Mouse (Mus musculus): ENCODE measurements at regions not wholly inside any gene's neighbourhood (a gene's known extent, or its start where the extent isn't known, plus 50 kb on each side); places are given as distances from the start of the nearest gene placed in this dataset.

DNA sequence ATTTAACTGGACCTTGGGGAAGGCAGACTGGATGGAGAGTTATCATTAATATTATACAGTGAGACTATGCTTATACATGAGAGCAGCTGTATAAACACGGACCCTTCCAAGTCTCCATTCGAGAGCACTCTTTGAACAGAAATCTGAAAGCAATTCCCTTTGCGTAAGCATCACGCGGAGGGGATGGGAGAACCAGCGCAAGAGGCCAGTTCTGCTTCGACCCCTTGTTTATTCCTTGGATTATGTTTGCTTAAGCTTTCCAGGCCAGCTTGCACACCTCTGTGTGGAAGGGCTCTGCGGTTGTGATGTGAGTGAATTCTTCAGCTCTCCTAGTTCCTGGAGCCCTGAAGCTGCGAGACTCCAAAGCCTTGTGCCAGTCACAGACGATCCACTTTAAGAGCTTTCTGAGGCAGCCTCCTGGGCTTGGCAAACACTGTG, 109.2 kb upstream of the Fbxo11 start:
- peak in 1 of 2 experiments; percentile 11 for DNase-seq

DNA sequence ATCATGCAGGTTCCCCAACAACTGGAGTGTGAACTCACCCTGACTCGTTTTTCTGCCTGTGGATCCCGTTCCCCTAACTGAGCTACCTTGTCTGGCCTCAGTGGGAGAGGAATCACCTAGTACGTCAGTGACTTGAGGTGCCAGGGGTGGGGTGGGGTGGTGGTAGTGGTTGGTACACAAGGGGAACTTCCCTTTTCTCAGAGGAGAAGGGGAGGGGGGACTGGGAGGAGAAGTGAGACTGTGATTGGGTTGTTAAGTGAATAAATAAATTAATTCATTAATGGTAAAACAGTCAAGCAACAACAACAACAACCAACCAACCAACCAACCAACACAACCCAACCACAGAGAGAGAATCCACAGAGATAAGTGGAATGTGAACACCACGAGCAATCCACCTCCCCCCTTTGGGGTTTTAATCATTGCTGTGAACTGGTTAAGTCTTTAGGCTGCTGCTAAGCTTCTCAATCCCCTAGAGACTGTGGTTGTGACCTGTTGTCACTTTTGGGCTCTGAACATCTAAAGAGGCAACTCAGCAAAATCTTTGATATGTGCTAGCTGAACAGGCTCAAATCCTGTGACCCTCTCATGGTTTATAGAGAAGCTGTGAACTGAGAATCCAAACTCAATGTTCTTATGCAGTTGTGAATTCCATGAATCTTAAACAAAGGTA, 111.0 kb upstream of the Fbxo11 start:
- DNase-seq, result no peak

DNA sequence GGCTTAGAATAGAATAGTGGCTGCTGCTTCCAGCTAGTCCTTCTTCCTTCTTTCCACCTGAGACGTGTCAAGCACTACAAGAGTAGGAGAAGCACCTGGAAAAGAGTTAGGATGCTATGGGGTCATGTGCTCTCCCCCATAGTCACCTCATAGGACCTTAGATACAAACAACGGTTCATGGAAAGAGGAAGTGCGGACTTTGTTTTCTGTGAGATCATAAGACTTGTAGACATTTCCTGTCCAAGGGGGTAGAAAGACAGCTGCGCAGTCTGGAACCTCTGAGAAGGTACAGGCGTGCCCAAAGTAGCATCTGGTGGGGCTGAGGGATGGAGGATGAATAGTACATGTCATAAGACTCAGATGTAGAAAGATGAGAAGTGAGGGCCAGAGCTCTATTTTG, 125.6 kb upstream of the Fbxo11 start:
- DNase-seq, result no peak

DNA sequence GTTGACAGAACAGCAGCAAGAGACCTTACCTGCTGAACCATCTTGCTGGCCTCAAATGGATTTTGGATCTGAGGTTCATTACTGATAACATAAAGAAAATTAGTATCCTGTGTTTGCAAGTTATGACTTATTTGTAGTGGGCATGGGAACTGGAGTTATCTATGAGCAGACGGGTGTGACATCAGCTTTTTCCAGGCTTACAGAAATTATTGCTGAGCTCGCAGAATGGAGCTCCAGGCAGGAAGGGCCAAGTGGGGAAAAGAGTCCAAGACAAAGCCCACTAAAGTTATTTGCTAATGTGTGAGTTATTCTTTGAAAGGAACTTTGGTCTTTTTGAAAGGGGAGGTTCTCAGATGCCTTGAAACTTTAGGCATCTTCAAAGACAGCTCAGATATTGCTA, 126.4 kb upstream of the Fbxo11 start:
- DNase-seq, result no peak

DNA sequence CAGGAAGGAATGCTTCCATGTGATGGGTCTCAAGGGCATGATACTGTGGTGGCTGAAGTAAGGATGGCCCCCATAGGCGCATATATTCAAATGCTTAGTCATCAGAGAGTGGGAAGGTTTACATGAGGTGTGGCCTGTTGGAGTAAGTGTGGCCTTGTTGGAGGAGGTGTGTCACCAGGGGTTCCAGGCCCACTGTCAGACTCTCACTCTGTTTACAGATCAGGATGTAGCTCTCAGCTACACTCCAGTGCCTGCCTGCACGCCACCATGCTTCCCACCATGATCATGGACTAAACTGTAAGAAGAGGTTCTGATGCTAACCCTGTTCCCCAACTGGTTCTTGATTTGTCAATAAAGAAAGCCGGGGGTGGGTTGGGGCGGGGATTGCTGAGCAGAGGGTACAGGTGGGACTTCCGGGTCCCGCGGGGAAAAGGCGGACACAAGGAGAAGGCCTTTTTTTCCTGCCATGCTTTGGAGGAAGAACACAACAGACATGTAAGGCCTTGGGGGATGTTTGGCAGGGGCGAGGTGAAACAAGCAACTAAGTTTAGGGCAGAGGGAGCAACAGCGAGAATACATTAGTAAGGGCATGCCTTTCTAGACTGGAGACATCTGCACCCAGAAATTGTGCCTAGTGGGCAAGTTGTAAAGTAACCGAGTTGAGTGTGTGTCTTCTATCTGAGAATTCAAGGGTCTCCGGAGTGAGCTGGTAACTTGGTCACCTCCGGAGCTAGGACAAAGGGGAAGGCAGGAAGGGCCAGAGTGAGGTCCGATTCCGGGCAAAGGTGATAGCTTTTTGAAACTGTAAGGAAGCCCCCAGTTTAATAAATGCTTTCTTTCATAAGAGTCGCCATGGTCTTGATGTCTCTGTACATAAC, 127.1 kb upstream of the Fbxo11 start:
- no peak for DNase-seq

DNA sequence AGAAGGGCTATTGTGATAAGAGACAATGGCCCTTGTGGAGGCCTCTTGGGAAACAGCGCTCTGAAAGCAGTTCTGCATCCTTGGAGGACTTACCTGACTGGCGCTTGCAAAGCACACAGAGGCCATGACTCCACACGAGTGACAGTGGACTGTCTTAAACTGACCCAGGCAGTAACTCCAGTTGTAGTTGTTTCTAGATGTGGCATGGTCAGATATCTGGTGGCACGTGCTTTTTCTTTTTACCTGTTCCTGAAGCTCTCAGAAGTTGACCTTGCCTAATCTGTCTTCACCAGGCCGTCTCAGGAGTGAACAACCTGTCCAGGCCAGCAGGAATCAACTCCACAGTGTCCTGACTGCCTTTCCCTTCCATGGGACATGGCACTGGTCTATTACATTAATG, 129.6 kb upstream of the Fbxo11 start:
- no peak for DNase-seq

DNA sequence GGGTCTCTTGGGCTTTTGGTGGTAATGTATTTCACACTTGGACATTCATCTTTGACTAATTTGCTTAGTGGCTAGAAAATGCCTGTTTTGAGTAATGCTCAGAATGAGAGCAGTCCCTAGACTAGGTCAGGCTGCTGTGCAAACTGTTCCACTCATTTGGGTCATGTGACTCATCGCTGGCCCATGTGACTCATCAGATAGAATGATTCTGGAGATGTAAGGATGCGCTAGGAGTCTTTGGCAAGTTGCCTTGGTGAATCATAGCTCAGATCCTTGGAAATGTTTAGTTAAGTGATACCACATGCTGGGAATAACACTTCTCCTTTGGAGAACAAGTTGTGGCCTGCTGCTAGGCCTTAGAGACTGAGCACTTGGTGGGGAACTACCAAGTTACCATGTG, 130.2 kb upstream of the Fbxo11 start:
- no peak for DNase-seq

DNA sequence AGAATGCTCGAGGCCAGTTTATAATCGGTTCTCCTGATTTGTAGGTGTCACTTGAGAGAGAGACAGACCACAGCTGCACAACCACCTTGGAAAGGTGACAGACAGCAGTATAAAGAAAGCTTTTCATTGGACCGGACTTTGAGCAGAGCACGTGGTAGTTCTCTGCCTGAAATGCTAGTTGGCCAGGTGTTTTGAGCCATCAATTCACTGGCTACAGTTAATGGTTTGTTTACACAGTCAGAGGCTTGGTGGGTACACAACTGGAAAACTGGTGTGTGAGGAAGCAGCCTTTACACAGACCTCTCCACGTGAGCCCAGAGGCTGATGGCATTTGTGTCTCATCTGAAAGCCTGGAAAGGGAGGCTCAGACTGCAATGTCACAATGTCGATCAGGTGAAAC, 130.8 kb upstream of the Fbxo11 start:
- no peak for DNase-seq

DNA sequence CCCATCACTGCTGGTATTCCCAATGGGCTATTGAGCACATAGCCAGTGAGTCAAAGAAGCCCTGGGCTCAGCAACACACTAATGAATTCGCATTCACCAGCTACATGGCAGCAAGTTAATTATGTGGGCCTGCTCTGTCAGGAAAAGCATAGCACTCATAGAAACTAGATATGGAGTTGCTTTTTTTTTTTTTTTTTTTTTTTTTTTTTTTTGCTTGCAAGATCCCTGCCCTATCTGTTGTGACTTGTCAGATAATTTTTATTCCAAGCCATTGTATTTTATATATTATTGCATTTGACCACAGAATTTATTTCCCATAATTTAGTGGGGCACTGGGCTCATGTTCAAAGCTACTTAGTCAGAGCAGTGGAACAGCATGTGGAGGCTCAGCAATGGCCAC, 131.2 kb upstream of the Fbxo11 start:
- no peak for DNase-seq

DNA sequence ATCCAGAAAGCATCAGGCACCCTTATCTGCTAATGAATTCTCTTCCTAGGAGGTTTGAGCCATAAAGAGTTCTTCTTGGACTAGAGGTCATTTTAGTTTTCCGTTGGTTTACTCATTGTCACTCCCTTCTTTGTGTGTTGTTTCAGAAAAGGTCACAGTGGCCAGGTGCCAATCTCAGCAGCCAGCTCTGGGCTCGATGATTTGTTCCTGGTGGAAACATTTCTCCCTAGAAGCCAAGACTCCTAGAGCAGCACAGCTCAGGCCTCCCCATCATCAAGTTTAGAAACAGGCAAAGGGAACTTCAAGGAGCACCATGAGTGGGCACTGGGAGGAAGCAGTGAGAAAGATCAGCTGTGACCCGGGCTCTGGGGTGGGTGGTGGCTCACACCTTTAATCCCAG, 132.3 kb upstream of the Fbxo11 start:
- no peak for DNase-seq

DNA sequence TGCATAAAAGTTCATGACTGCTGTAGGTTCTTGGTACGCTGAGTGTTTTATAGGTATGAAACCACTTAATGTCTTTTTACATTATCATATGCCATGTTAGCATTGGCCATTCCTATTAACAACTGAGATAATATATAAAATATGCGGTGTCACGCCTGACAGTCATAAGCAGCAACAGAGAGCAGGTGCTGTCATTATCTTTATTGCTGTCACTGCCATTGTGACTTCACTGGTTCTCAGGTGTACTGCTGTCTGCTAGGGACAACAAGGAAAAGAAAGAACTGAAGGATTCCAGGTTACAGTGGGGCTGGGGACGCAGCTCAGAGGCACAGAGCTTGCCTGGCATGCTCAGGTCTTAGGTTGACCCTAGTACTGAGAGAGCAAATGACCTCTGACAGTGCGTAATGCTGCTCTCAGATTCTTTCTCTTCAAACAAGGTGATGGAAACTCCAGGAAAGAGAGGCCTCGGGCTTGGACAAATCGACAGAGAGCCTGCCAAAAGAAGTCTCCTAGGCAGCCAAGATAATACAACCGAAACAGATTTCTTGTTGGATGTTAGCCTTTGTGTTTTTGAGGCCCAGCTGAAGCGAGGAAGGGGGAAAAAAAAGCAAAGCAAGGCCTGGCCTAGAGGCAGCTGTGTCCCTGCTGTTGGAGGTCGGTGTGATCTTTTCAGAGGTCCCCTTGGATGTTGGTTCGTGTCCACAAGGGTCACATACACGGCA, 136.3 kb upstream of the Fbxo11 start:
- no peak for DNase-seq

DNA sequence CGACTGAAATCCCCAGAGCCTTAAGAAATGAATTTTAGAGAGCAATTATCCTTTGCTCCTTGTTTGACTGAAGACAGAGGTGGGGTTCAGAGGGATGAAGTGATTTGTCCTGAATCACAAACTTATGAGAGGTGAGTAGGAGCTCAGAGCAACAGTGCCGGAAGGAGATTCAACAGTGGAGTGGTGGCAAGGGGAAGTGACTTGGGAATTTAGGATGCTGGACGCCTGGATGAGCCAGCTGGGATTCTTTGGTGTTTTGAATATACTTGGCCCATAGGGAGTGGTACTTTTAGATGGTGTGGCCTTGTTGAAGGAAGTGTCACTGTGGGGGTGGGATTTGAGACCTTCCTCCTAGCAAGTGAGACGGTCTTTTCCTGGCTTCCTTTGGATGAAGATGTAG, 137.1 kb upstream of the Fbxo11 start:
- DNase-seq, result no peak

DNA sequence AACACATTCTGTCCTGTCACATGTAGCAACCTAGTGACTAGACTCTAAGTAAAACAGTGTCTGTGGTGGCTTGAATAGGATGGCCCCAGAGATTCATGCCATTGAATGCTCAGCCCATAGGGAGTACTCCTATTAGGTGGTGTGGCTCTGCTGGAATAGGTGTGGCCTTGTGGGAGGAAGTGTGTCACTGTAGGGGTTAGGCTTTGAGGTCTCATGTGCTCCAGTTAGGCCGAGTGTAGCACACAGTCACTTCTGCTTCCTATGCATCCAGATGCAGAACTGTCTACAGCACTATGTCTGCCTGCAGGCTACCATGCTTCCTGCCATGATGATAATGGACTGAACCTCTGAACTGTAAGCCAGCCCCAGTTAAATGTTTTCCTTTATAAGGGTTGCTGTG, 144.5 kb upstream of the Fbxo11 start:
- no peak for DNase-seq

DNA sequence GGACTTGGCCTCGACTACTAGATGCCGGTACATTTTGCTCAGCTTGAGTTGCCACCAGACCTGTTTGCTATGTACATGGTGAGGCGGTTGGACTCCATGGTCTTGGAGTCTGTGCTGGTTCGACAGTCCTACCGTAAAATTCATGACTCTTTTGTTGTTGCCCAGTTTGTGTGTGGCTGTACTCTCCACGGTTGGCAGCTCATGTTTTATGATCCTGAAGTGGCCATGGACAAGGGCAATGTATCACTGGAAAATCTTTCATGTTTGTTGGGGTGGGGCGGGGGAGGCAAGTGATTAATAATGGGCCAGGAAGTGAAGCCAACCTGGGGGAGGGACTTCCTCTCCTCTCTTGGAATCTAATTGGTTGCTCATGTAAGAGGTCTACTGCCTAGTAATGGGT, 147.0 kb upstream of the Fbxo11 start:
- DNase-seq, result no peak

DNA sequence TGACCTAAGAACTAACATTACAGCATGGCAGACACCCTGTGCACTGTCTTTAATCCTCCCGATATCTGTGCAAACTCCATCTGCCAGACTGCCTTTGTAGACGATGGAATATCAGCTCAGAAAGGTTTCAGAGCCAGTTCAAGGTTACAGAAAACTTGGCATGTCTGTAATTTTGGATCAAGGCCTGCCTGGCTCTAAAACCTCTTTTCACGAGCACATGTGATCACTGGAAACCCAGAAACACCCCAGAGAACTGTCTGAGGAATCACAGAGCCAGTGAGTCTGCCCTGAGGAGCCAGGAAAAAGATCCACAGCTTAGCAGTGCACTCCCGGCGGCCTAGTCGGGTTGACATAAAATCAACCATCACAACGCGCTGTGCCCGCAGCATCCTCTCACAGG, 149.7 kb upstream of the Fbxo11 start:
- DNase-seq, result no peak

DNA sequence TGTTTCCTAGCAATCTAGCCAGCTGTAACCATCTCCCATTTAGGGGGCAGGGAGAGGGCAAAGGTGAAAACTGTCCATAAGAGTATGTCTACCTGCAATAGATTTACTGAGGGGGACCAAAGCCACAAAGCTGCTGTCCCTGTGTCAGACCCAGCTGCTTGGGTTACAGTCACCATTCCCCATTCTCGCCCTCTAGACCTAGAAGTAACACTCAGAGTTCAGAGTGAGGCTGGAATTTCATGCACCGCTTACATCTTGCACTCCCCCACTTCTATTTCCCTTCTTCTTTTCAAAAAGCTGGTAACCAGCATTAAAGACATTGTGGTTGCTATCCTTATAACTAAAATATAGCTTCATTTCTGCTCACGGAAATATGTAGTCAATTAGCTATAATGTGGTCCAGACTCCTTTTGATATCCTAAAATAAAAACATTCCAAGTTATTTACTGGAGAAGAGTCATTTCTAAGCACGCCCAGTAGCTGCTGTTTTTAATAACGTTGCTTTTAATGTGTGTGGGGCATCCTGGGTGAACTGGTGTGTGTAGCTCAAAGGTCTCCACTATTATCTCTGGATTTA, 157.4 kb upstream of the Fbxo11 start:
- no peak for DNase-seq

DNA sequence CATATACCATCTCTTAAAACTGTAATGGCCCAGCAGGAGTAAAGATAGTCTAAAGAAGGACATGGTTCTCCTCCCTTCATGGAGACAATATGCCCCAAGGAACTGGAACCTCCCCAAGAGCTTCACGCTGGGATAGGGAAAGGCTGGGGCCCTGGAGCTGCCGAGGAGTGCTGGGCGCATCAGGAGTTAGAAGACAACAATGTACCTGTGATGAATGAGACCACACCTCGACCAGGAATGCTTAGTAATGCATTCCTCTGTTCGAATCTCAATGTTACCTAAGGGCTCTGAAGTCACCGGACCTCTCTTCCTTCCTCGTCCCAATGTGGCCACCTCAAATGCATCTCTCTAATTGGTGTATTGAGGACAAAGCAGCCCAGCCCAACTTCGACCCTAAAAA, 175.4 kb upstream of the Fbxo11 start:
- no peak for DNase-seq

DNA sequence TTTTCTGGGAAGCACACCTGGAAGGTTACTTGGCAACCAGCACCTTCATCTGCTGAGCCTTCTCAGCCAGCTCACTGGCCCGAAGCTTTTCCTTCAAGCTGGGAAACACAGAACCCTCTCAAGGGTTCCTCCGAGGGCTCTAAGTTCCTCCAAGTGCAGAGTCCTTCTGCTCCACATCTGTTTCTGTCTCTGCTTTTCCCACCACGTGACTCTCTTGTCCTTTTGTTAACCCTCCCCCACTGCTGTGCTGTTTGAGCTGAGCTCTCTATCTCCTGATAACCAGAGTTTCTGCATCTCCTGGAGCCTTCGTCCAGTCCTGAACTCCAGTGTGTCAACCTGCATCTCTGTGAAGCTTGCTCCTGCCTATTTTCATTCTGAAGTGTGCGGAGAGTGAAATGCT, 183.5 kb upstream of the Fbxo11 start:
- no peak for DNase-seq

DNA sequence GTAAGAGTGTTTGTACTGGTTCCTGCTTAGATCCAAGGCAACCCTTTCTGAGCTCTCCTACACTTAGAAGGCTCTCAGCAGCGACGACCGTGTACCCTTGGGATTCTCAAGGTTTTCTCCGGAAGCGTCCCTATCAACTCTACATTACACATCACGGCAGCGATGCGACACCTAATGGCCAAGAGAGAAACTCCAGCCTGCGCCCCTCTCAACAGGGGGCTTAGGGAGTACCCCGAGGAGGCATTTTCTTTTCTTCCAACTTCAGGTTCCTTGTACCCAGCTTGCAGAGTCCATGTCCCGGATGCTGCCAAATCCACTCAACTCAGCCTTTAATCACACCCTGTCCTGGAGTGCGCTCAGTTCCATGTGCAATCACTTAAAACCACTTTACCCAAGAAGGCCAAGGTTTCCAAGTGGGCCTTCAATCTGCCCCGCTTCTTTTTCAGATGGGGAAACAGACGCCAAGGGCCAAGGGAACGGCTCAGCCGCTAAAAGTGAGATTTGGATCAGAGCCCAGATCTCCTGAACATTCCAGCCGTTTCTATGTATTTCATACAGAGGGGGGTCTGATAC, 186.9 kb upstream of the Fbxo11 start:
- peak; percentile 26 to 73 for DNase-seq

DNA sequence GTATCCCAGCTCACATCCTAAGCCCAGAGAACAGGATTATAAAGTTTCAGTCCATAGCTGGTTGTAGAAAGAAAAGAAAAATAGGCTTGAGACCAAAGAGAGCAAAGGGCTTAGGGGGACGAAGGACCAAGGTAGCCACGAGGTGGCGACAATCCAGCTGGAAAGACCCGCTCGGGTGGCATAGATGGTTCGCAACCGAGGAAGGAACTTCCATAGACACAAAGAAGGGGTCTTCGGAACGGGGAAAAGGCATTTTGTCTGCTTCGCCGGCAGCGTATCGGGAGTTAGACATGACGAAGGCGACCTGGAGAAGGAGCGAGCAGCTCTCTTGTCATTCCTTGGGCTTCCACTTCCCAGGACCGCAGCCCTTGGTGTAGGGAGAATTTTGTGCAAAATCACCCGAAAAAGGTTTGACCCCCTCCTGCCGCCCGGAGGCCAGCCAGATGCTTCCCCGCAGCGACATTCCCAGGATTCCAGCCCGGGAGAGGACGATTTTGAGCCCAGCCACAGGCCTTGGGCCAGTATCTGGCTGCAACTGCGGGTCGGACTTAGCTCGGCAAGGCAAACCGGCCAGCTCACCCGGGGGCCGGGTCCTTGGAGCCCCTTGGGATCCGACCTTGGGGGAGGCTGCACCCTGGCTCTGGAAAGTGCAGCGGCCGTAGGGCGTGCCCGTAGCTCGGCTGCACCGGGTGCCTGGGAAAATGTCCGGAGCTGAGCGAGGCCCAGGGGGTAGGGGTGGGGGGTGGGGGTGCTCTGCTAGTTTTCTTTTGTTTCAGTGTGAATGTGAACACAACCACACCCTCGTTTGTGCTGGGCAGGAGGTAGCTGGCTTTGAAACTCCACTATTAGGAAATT, 184.5 kb upstream of the Foxn2 start:
- peak; percentile 82 to 92 for DNase-seq

DNA sequence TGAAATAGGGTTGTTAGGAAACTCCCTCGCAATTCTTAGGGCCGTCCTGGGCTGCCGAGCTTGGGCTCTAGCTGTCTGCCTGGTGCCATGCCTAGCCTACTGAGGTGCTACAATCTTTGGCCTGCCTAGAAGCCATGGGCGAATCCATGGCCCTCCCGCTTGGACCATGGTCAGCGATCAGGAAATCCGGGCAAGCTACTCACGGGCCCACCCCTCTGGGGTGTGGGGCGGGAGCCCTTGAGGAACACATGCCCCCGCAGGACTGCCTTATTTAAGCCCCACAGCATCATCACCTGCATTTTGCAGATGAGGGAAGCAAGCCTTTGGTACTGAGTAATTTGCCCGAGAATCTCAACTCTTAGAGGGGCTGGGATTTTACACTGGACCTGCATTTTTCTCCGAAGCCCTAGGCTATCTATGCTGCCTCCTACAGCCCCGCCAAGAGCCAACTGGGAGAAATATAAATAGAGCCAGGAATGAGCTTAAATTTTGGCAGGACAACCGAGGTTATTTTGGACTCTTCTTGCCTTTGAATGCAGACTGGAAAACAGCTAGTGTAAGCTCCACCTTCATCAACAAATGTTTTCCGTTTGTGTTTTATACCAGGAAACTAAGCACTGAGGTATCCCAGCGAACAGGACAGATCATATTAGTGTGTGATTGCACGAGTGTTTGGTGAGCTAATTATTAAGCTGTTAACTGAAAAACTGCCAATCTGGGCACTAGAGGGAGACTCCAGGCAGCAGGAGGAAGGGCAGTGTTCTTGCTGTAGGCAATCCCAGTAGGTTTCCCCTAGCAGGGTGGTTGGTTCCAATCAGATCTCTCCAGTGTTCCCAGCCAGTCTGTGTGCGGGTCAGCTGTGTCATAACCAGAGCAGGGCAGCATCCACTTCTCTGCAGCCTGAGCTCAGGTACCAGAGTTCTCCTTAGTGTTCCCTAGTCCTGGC, 183.6 kb upstream of the Foxn2 start:
- peak; percentile 75 to 89 for DNase-seq
